Mouse (Mus musculus): ENCODE measurements at regions not wholly inside any gene's neighbourhood (a gene's known extent, or its start where the extent isn't known, plus 50 kb on each side); places are given as distances from the start of the nearest gene placed in this dataset.

- Histone ChIP-seq H3K9ac (replicated peaks; ENCODE audit: low read length) (no peak overlapping the region), H3K4me1 (ENCODE audit: control insufficient read depth, insufficient read depth, low read length) (no peaks in the 10 kb centered on the region), H3K4me3 (ENCODE audit: low read depth, low read length) (no peak overlapping the region), H3K4me2 (ENCODE audit: low read depth, low read length) (no peak overlapping the region), H3K9me3 (replicated peaks; ENCODE audit: control insufficient read depth, low read length) (no peaks in the 10 kb centered on the region), H3K36me3 (replicated peaks; ENCODE audit: control insufficient read depth, insufficient read depth, low read depth, low read length) (no peaks in the 10 kb centered on the region), H3K27me3 (ENCODE audit: control insufficient read depth, insufficient read depth, low read length) (no peaks in the 10 kb centered on the region), H3K27ac (replicated peaks; ENCODE audit: low read depth, low read length) (no peak overlapping the region)
- no peak for DNase-seq (ENCODE audit: low spot score)
- ATAC-seq (replicated peaks; ENCODE audit: insufficient number of reproducible peaks, low FRiP score, low TSS enrichment, low read depth), result no peak
- 74% methylated on average over 7 of the region's 7 CpGs for WGBS
Observed at GRCm38 (mm10) chr12:77715506-77715905, 477.6 kb downstream of the Fut8 start.

- no peak overlapping the region for H3K4me3 ChIP-seq (ENCODE audit: low read depth, low read length)
- ATAC-seq (replicated peaks; ENCODE audit: insufficient number of reproducible peaks, low FRiP score, low TSS enrichment, low read depth), result no peak
- H3K4me1 ChIP-seq (ENCODE audit: control insufficient read depth, insufficient read depth, low read length), result no peaks in the 10 kb centered on the region
- H3K27me3 ChIP-seq (ENCODE audit: control insufficient read depth, insufficient read depth, low read length), result no peaks in the 10 kb centered on the region
- H3K36me3 ChIP-seq (replicated peaks; ENCODE audit: control insufficient read depth, insufficient read depth, low read depth, low read length), result no peaks in the 10 kb centered on the region
- DNase-seq (ENCODE audit: low spot score), result no peak
- no peaks in the 10 kb centered on the region for H3K9me3 ChIP-seq (replicated peaks; ENCODE audit: control insufficient read depth, low read length)
- H3K27ac ChIP-seq (replicated peaks; ENCODE audit: low read depth, low read length), result no peak overlapping the region
- no peak overlapping the region for H3K4me2 ChIP-seq (ENCODE audit: low read depth, low read length)
- 15% methylated on average over 2 of the region's 2 CpGs for WGBS
- no peak overlapping the region for H3K9ac ChIP-seq (replicated peaks; ENCODE audit: low read length)
Observed at GRCm38 (mm10) chr12:77715979-77716378, 478.1 kb downstream of the Fut8 start.

GRCm38 (mm10) chr12:77727766-77728165 lies 466.3 kb upstream of the Gm6657 start:
- H3K27me3 ChIP-seq (ENCODE audit: control insufficient read depth, insufficient read depth, low read length), result no peaks in the 10 kb centered on the region
- no peak overlapping the region for H3K4me3 ChIP-seq (ENCODE audit: low read depth, low read length)
- no peak for DNase-seq (ENCODE audit: low spot score)
- no peaks in the 10 kb centered on the region for H3K4me1 ChIP-seq (ENCODE audit: control insufficient read depth, insufficient read depth, low read length)
- no peak overlapping the region for H3K27ac ChIP-seq (replicated peaks; ENCODE audit: low read depth, low read length)
- H3K36me3 ChIP-seq (replicated peaks; ENCODE audit: control insufficient read depth, insufficient read depth, low read depth, low read length), result no peaks in the 10 kb centered on the region
- no peak overlapping the region for H3K4me2 ChIP-seq (ENCODE audit: low read depth, low read length)
- no peaks in the 10 kb centered on the region for H3K9me3 ChIP-seq (replicated peaks; ENCODE audit: control insufficient read depth, low read length)
- ATAC-seq (replicated peaks; ENCODE audit: insufficient number of reproducible peaks, low FRiP score, low TSS enrichment, low read depth), result no peak
- H3K9ac ChIP-seq (replicated peaks; ENCODE audit: low read length), result no peak overlapping the region
- 64% methylated on average over 4 of the region's 4 CpGs for WGBS

- no peak for ATAC-seq (replicated peaks; ENCODE audit: insufficient number of reproducible peaks, low FRiP score, low TSS enrichment, low read depth)
Observed at GRCm38 (mm10) chr12:77739047-77739760, 454.8 kb upstream of the Gm6657 start.

GRCm38 (mm10) chr12:77742716-77743115 lies 451.3 kb upstream of the Gm6657 start:
- no peaks in the 10 kb centered on the region for H3K4me1 ChIP-seq (ENCODE audit: control insufficient read depth, insufficient read depth, low read length)
- no peak overlapping the region for H3K4me3 ChIP-seq (ENCODE audit: low read depth, low read length)
- 54% methylated on average over 3 of the region's 3 CpGs for WGBS
- no peaks in the 10 kb centered on the region for H3K27me3 ChIP-seq (ENCODE audit: control insufficient read depth, insufficient read depth, low read length)
- H3K36me3 ChIP-seq (replicated peaks; ENCODE audit: control insufficient read depth, insufficient read depth, low read depth, low read length), result no peaks in the 10 kb centered on the region
- DNase-seq (ENCODE audit: low spot score) (no peak), ATAC-seq (replicated peaks; ENCODE audit: insufficient number of reproducible peaks, low FRiP score, low TSS enrichment, low read depth) (no peak)
- no peak overlapping the region for H3K27ac ChIP-seq (replicated peaks; ENCODE audit: low read depth, low read length)
- H3K4me2 ChIP-seq (ENCODE audit: low read depth, low read length), result no peak overlapping the region
- no peak overlapping the region for H3K9ac ChIP-seq (replicated peaks; ENCODE audit: low read length)
- no peaks in the 10 kb centered on the region for H3K9me3 ChIP-seq (replicated peaks; ENCODE audit: control insufficient read depth, low read length)

More at GRCm38 (mm10) chr12:77739047-77739760, 454.8 kb upstream of the Gm6657 start:
- Histone ChIP-seq H3K9me3 (replicated peaks; ENCODE audit: control insufficient read depth, low read length) (no peaks in the 10 kb centered on the region), H3K4me2 (ENCODE audit: low read depth, low read length) (no peak overlapping the region), H3K4me3 (ENCODE audit: low read depth, low read length) (no peak overlapping the region), H3K27me3 (ENCODE audit: control insufficient read depth, insufficient read depth, low read length) (no peaks in the 10 kb centered on the region), H3K9ac (replicated peaks; ENCODE audit: low read length) (no peak overlapping the region), H3K27ac (replicated peaks; ENCODE audit: low read depth, low read length) (no peak overlapping the region), H3K4me1 (ENCODE audit: control insufficient read depth, insufficient read depth, low read length) (no peaks in the 10 kb centered on the region), H3K36me3 (replicated peaks; ENCODE audit: control insufficient read depth, insufficient read depth, low read depth, low read length) (no peaks in the 10 kb centered on the region)
- DNase-seq (ENCODE audit: low spot score), result no peak
- WGBS, result 69% methylated on average over 6 of the region's 6 CpGs

- no peaks in the 10 kb centered on the region for H3K27me3 ChIP-seq (ENCODE audit: control insufficient read depth, insufficient read depth, low read length)
- no peaks in the 10 kb centered on the region for H3K36me3 ChIP-seq (replicated peaks; ENCODE audit: control insufficient read depth, insufficient read depth, low read depth, low read length)
- WGBS, result 67% methylated on average over 3 of the region's 3 CpGs
- H3K27ac ChIP-seq (replicated peaks; ENCODE audit: low read depth, low read length), result no peak overlapping the region
- H3K9me3 ChIP-seq (replicated peaks; ENCODE audit: control insufficient read depth, low read length), result no peaks in the 10 kb centered on the region
- H3K4me2 ChIP-seq (ENCODE audit: low read depth, low read length), result no peak overlapping the region
- no peak for ATAC-seq (replicated peaks; ENCODE audit: insufficient number of reproducible peaks, low FRiP score, low TSS enrichment, low read depth)
- H3K4me3 ChIP-seq (ENCODE audit: low read depth, low read length), result no peak overlapping the region
- no peak overlapping the region for H3K9ac ChIP-seq (replicated peaks; ENCODE audit: low read length)
- DNase-seq (ENCODE audit: low spot score), result no peak
- H3K4me1 ChIP-seq (ENCODE audit: control insufficient read depth, insufficient read depth, low read length), result no peaks in the 10 kb centered on the region
Observed at GRCm38 (mm10) chr12:77749438-77750007, 444.5 kb upstream of the Gm6657 start.

GRCm38 (mm10) chr12:77752181-77752580 lies 441.9 kb upstream of the Gm6657 start:
- Histone ChIP-seq H3K27me3 (ENCODE audit: control insufficient read depth, insufficient read depth, low read length) (no peaks in the 10 kb centered on the region), H3K27ac (replicated peaks; ENCODE audit: low read depth, low read length) (no peak overlapping the region), H3K4me1 (ENCODE audit: control insufficient read depth, insufficient read depth, low read length) (no peaks in the 10 kb centered on the region), H3K9me3 (replicated peaks; ENCODE audit: control insufficient read depth, low read length) (no peaks in the 10 kb centered on the region), H3K9ac (replicated peaks; ENCODE audit: low read length) (no peak overlapping the region), H3K4me3 (ENCODE audit: low read depth, low read length) (no peak overlapping the region), H3K4me2 (ENCODE audit: low read depth, low read length) (no peak overlapping the region), H3K36me3 (replicated peaks; ENCODE audit: control insufficient read depth, insufficient read depth, low read depth, low read length) (no peaks in the 10 kb centered on the region)
- peak; percentile 16 for DNase-seq (ENCODE audit: low spot score)
- 82% methylated on average over 5 of the region's 5 CpGs for WGBS
- no peak for ATAC-seq (replicated peaks; ENCODE audit: insufficient number of reproducible peaks, low FRiP score, low TSS enrichment, low read depth)

- Histone ChIP-seq H3K4me3 (ENCODE audit: low read depth, low read length) (no peak overlapping the region), H3K27me3 (ENCODE audit: control insufficient read depth, insufficient read depth, low read length) (no peaks in the 10 kb centered on the region), H3K9ac (replicated peaks; ENCODE audit: low read length) (no peak overlapping the region), H3K9me3 (replicated peaks; ENCODE audit: control insufficient read depth, low read length) (no peaks in the 10 kb centered on the region), H3K4me2 (ENCODE audit: low read depth, low read length) (no peak overlapping the region), H3K4me1 (ENCODE audit: control insufficient read depth, insufficient read depth, low read length) (no peaks in the 10 kb centered on the region), H3K36me3 (replicated peaks; ENCODE audit: control insufficient read depth, insufficient read depth, low read depth, low read length) (no peaks in the 10 kb centered on the region), H3K27ac (replicated peaks; ENCODE audit: low read depth, low read length) (no peak overlapping the region)
- DNase-seq (ENCODE audit: low spot score) (no peak), ATAC-seq (replicated peaks; ENCODE audit: insufficient number of reproducible peaks, low FRiP score, low TSS enrichment, low read depth) (no peak)
- WGBS, result 69% methylated on average over 7 of the region's 7 CpGs
Observed at GRCm38 (mm10) chr12:77756021-77756420, 438.0 kb upstream of the Gm6657 start.
